Mouse (Mus musculus): Measurements from ENCODE around the gene Dusp13. TPM values are rescaled to one million over a fixed set of nuclear protein-coding genes. Genes with fewer than 3 reads are reported as not detected.
A peak's percentile ranks its signal among the peaks of the same experiment; 100 is the strongest.

Dusp13 gene
- total and polyA plus RNA-seq, 2 experiments from 2014 or later, result 0.25 TPM; not detected in 1

DNA sequence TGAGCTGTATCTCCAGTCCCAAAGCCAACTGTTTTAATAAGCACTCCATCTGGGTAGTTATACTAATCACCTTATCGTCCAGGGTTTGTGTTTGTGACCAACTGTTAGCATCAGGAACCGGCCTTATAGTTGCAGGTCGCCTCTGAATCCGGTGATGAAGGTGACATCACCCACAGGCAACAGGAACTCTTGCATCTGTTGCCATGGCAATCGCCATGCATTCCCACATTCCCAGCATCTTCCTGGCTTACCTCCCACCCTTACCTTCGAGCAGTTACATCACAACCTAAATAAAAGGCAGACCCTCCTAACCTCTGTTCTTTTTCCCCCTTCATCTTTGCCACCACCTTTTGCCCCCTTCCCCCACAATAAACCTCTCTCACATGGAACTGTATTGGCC lies 13.7 kb upstream of the Dusp13 start:
- no peak for TF ChIP-seq CTCF (IDR thresholded peaks at IDR 0.05; ENCODE audit: low read depth)
- no peaks in the 10 kb centered on the region for H3K9me3 ChIP-seq (ENCODE audit: low read length)
- no peaks in the 10 kb centered on the region for H3K27me3 ChIP-seq (ENCODE audit: insufficient read depth, low read length)
- no peak overlapping the region for H3K4me3 ChIP-seq (ENCODE audit: low read length)
- no peaks in the 10 kb centered on the region for H3K36me3 ChIP-seq (ENCODE audit: insufficient read depth, low read length)
- no peak overlapping the region for H3K9ac ChIP-seq (replicated peaks; ENCODE audit: low read length)
- WGBS, result 83% methylated on average over 6 of the region's 6 CpGs
- no peak overlapping the region for H3K27ac ChIP-seq
- ATAC-seq (no peak), DNase-seq (ENCODE audit: low spot score) (no peak)
- peaks cover 3% of the 10 kb centered on the region; the same call in 1 of the 2 replicates for H3K4me1 ChIP-seq (ENCODE audit: insufficient read depth, low read length)
- no peak overlapping the region for H3K4me2 ChIP-seq (ENCODE audit: low read depth, low read length)

DNA sequence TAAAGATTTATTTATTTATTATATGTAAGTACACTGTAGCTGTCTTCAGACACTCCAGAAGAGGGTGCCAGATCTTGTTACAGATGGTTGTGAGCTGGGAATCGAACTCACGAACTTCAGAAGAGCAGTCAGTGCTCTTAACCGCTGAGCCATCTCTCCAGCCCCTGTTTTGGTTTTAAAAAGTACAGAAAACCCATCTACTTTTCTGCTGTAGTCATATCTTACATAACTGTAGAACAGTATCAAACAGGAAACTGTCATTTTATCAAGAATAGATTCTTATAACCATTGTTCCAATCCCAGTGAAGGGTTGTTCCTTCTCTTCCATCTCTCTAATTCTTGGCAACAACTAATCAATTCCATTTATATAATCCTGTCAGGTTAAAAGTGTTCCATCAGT lies 12.8 kb upstream of the Dusp13 start:
- Histone ChIP-seq H3K4me1 (ENCODE audit: insufficient read depth, low read length) (peaks cover 3% of the 10 kb centered on the region; the same call in 1 of the 2 replicates), H3K27ac (no peak overlapping the region), H3K4me3 (ENCODE audit: low read length) (no peak overlapping the region), H3K4me2 (ENCODE audit: low read depth, low read length) (no peak overlapping the region), H3K36me3 (ENCODE audit: insufficient read depth, low read length) (no peaks in the 10 kb centered on the region), H3K27me3 (ENCODE audit: insufficient read depth, low read length) (no peaks in the 10 kb centered on the region), H3K9ac (replicated peaks; ENCODE audit: low read length) (no peak overlapping the region), H3K9me3 (ENCODE audit: low read length) (no peaks in the 10 kb centered on the region)
- 97% methylated on average over 3 of the region's 3 CpGs for WGBS
- ATAC-seq, result no peak
- no peak for TF ChIP-seq CTCF (IDR thresholded peaks at IDR 0.05; ENCODE audit: low read depth)
- no peak for DNase-seq (ENCODE audit: low spot score)

DNA sequence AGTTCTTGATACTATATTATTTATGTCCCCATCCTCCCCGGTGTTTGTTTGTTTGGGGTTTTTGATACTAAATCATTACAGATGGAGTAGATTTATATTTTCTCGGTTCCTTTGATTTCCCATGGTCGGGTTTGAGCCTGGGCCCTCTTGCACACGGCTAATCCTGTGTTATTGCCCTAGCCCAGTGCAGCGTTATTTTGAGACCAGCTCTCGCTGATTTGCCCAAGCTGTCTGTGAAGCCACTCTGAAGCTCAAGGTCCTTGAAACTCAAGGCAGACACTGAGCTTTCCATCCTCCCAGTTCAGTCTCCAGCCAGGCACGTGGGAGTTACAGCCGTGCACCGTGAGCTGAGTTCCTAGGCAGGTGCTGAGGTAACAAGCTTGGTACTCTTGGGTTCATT lies 10.6 kb upstream of the Dusp13 start:
- H3K9ac ChIP-seq (replicated peaks; ENCODE audit: low read length), result no peak overlapping the region
- ATAC-seq (no peak), DNase-seq (ENCODE audit: low spot score) (no peak)
- H3K27me3 ChIP-seq (ENCODE audit: insufficient read depth, low read length), result no peaks in the 10 kb centered on the region
- no peak overlapping the region for H3K27ac ChIP-seq
- H3K4me3 ChIP-seq (ENCODE audit: low read length), result no peak overlapping the region
- H3K4me2 ChIP-seq (ENCODE audit: low read depth, low read length), result no peak overlapping the region
- WGBS, result 92% methylated on average over 9 of the region's 9 CpGs
- TF ChIP-seq CTCF (IDR thresholded peaks at IDR 0.05; ENCODE audit: low read depth), result no peak
- no peaks in the 10 kb centered on the region for H3K36me3 ChIP-seq (ENCODE audit: insufficient read depth, low read length)
- no peaks in the 10 kb centered on the region for H3K4me1 ChIP-seq (ENCODE audit: insufficient read depth, low read length)
- no peaks in the 10 kb centered on the region for H3K9me3 ChIP-seq (ENCODE audit: low read length)

DNA sequence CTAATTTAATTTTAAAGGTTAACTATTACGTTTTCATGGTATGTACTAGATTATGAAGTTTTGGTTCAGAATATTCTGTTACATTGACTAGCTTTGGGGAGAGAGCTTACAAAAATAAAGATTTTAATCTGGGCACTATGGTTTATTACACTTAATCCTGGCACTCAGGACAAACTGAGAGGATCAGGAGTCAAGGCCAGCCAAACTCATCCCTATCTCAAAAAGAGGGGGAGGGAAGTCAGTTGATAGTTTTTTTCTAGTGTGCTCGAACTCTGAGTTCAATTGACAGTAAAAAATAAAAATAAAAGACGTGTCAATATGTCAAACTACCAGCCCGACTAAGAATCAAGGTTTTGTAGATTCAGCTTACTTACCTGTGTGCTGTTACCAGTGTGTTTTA lies 2.4 kb upstream of the Dusp13 start:
- H3K4me2 ChIP-seq (ENCODE audit: low read depth, low read length), result no peak overlapping the region
- no peak overlapping the region for H3K9ac ChIP-seq (replicated peaks; ENCODE audit: low read length)
- no peaks in the 10 kb centered on the region for H3K27me3 ChIP-seq (ENCODE audit: insufficient read depth, low read length)
- TF ChIP-seq CTCF (IDR thresholded peaks at IDR 0.05; ENCODE audit: low read depth), result no peak
- H3K4me1 ChIP-seq (ENCODE audit: insufficient read depth, low read length), result 0 out of 2 replicates have a peak, but pooled peaks cover 5% of the 10 kb centered on the region
- H3K9me3 ChIP-seq (ENCODE audit: low read length), result no peaks in the 10 kb centered on the region
- no peak overlapping the region for H3K4me3 ChIP-seq (ENCODE audit: low read length)
- no peak overlapping the region for H3K27ac ChIP-seq
- 84% methylated on average over 4 of the region's 4 CpGs for WGBS
- no peaks in the 10 kb centered on the region for H3K36me3 ChIP-seq (ENCODE audit: insufficient read depth, low read length)
- ATAC-seq (no peak), DNase-seq (ENCODE audit: low spot score) (no peak)

DNA sequence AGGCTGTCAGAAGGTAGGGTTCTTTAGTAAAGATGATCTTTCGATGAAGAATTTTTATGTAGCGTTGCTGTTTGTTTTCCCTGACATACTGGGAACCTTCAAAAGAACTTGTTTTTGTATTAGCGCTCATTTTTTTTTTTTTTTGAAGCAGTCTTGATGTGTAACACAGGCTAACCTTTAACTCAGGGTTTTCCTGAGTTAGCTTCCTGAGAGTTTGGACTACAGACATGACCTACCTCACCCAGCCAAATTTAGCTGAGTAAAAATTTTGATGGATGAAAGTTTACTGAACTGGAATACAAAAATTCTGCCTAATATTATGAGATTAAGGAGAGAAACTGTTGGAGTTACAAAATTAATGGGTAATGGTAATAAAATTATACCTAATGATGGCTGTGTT lies 1.4 kb upstream of the Dusp13 start:
- H3K36me3 ChIP-seq (ENCODE audit: insufficient read depth, low read length), result no peaks in the 10 kb centered on the region
- no peaks in the 10 kb centered on the region for H3K27me3 ChIP-seq (ENCODE audit: insufficient read depth, low read length)
- H3K4me3 ChIP-seq (ENCODE audit: low read length), result no peak overlapping the region
- DNase-seq (ENCODE audit: low spot score) (no peak), ATAC-seq (no peak)
- no peak overlapping the region for H3K9ac ChIP-seq (replicated peaks; ENCODE audit: low read length)
- no peak for TF ChIP-seq CTCF (IDR thresholded peaks at IDR 0.05; ENCODE audit: low read depth)
- no peak overlapping the region for H3K27ac ChIP-seq
- H3K4me1 ChIP-seq (ENCODE audit: insufficient read depth, low read length), result 0 out of 2 replicates have a peak, but pooled peaks cover 5% of the 10 kb centered on the region
- no peaks in the 10 kb centered on the region for H3K9me3 ChIP-seq (ENCODE audit: low read length)
- H3K4me2 ChIP-seq (ENCODE audit: low read depth, low read length), result peak overlapping the region; percentile 60
- WGBS, result 87% methylated on average over 3 of the region's 3 CpGs

DNA sequence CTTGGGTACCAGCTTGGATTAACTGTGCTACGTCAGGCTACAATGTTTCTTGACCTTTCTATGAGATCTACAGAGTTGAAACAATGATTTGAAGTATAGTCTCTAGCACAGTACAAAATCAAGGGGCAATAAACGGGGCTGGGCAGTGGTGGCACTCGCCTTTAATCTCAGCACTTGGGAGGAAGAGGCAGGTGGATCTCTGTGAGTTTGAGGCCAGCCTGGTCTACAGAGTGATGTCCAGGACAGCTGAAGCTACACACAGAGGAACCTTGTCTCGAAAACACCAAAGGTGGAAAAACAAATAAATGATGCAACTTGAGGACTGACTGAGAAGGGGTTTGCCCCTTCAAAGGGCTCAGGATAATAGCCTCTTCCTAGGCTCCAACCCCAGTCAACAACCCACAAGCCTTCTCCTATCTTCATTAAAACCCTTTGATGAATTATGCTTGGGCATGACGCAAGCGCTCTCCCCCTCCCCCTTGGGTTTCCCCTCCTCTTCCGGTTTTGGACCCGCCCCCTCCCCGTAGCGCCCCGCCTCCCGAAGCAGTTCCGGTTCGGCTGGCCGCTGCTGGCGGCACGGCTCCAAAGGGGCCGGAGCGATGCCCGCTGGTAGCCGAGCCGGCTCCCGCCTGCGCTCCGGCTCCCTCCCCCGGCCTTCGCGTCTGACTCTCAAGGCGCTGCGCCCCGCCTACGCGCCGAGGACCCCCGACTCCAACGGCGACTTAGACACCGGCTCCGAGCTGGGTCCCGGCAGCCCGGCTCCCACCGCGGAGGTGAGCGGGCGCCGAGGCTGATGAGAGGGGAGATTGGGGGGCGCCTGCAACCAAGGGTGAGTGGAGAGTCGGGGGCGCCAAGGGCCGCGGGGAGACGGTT lies 737 bp downstream of the Dusp13 start, which contains the start of gene Samd8:
TSS of gene Samd8 (plus strand) at position 524 of the 873 bp plus-strand sequence.
- peak; percentile 95 for DNase-seq (ENCODE audit: low spot score)
- ATAC-seq, result peak; percentile 90
- WGBS, result 6% methylated on average over 51 of the region's 52 CpGs

More for the DNA sequence above, 737 bp downstream of the Dusp13 start, which contains the start of gene Samd8:
- H3K9ac ChIP-seq (replicated peaks; ENCODE audit: low read length), result peak within 1 kb of the TSS; percentile 96
- H3K4me1 ChIP-seq (ENCODE audit: insufficient read depth, low read length), result 0 out of 2 replicates have a peak, but pooled peaks cover 5% of the 10 kb centered on the region
- H3K36me3 ChIP-seq (ENCODE audit: insufficient read depth, low read length), result no peaks in the 10 kb centered on the region
- H3K4me2 ChIP-seq (ENCODE audit: low read depth, low read length), result peak within 1 kb of the TSS; percentile 60
- no peaks in the 10 kb centered on the region for H3K9me3 ChIP-seq (ENCODE audit: low read length)
- H3K27ac ChIP-seq, result peak within 1 kb of the TSS; percentile 94
- peak within 1 kb of the TSS; percentile 97 for H3K4me3 ChIP-seq (ENCODE audit: low read length)
- TF ChIP-seq CTCF (IDR thresholded peaks at IDR 0.05; ENCODE audit: low read depth), result no peak
- H3K27me3 ChIP-seq (ENCODE audit: insufficient read depth, low read length), result no peaks in the 10 kb centered on the region
